Mouse (Mus musculus) olfactory bulb, adult 2 months (tissue): Measurements from ENCODE around the gene BC052040.

Experiments
- CTCF ChIP-seq: fragments of 200-500 bp; IDR thresholded peaks from 2 replicates; pipeline ENCODE4 v1.5.1; 2012; ENCODE audit warnings: low read depth, mild to moderate bottlenecking, low read length, moderate library complexity; ENCODE audit not compliant: insufficient read depth
- POLR2A ChIP-seq: fragments of 200-500 bp; IDR thresholded peaks from 2 replicates; pipeline ENCODE4 v1.6.1; 2012; ENCODE audit warnings: mild to moderate bottlenecking, low read depth, low read length, moderate library complexity; ENCODE audit not compliant: insufficient read depth

DNA sequence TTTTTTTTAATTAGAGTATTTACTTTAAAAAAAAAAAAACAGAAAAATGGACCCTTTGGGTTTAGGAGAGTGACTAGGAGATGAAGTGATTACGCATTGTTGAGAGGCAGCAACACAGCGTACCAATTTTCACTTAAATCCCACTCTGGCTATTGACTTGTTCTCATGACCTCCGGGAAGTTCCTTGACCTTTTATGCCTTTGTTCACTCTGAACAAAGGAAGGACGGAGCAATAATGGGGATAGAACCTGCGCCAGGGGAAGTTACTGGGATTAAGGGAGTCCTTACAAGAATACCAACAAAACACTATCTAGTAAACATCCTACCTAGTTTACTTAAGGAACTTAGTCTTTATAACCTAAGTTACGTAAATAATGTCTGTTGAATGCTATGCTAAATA, 1.5 kb upstream of the BC052040 start:
- TF ChIP-seq POLR2A = no peak
- no peak for TF ChIP-seq CTCF
